Mouse (Mus musculus) bone marrow, adult 2 months (tissue): ENCODE measurements at regions not wholly inside any gene's neighbourhood (a gene's known extent, or its start where the extent isn't known, plus 50 kb on each side); places are given as distances from the start of the nearest gene placed in this dataset.

ENCODE experiments used
- CTCF ChIP-seq: fragments of 200-500 bp; IDR thresholded peaks from 2 replicates; pipeline ENCODE4 v1.5.1; 2011; ENCODE audit warnings: low read length, control low read depth; ENCODE audit not compliant: control insufficient read depth, insufficient read depth
- POLR2A ChIP-seq: fragments of 200-500 bp; IDR thresholded peaks from 2 replicates; pipeline ENCODE4 v1.6.1; 2011; ENCODE audit warnings: low read depth, mild to moderate bottlenecking, control low read depth, low read length, borderline replicate concordance; ENCODE audit not compliant: control insufficient read depth

DNA sequence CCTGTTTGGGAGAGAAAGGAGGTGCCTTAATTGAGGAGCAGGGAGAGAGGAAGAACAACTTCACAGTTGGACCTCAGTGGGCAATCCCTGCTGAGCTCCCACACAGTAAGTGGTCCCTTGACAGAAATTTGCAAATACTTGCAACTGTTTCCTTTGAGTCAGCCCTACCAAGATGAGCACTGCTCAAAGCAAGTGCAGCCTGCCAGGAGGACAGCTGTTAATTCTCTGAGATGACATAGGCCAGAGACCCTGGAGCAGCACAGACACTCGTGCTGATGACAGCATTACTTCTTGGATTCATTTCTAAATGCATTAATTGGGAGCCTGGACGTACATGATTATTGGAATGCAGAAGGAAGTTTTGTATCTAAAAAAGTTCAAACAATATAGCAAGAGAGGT lies 215.1 kb upstream of the Tas2r119 start:
- TF ChIP-seq POLR2A, result no peak
- no peak for TF ChIP-seq CTCF
